Mouse (Mus musculus): ENCODE data around the gene Tmem258. TPM values are rescaled to one million over a fixed set of nuclear protein-coding genes. Genes with fewer than 3 reads are reported as not detected.

The Tmem258 gene
- total and polyA plus RNA-seq, 3 experiments = 337 to 354 TPM; not detected in 1

DNA sequence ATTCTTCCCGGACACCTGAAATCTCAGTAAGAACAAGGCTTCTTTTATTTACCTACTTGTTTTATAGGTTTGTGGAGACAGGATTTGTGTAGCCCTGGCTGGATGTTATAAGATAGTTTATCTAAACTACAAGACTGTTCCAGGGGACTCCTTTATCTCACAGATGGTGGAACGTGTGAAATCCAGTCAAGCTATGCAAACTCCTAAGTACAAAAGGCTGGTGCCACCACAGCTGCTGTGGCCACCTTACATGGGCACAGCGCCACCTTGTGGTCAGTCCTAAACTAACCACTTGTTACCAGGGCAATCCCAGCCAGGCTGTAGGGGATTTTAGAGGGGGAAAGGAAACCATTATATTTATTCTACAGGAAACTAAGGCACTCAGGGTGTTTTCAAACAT lies 5.1 kb upstream of the Tmem258 start:
- Histone ChIP-seq H3K27me3 (ENCODE audit: control insufficient read depth in 1 of 2, insufficient read depth in 2 of 2, low read length in 2 of 2) (no peaks in the 10 kb centered on the region), H3K79me2 (ENCODE audit: control insufficient read depth, insufficient read depth, low read length, poor library complexity) (peaks cover 29% of the 10 kb centered on the region), H3K9ac (ENCODE audit: control insufficient read depth, low read depth, low read length, poor library complexity, severe bottlenecking) (no peak overlapping the region), H3K4me1 (ENCODE audit: control insufficient read depth in 1 of 2, insufficient read depth in 2 of 2, low read length in 2 of 2) (peaks cover 0 to 4% of the 10 kb centered on the region in 2 experiments; a peak in 2 of 4 replicates), H3K36me3 (ENCODE audit: control insufficient read depth in 1 of 2, insufficient read depth in 2 of 2, low read length in 2 of 2) (peaks cover 4 to 10% of the 10 kb centered on the region in 2 experiments), H3K27ac (ENCODE audit: control insufficient read depth, low read depth, low read length) (no peak overlapping the region), H3K9me3 (replicated peaks; ENCODE audit: insufficient read depth, low read length) (no peaks in the 10 kb centered on the region), H3K4me3 (ENCODE audit: control insufficient read depth in 1 of 2, insufficient read depth in 1 of 2, low read depth in 2 of 2, low read length in 2 of 2) (no peak overlapping the region)
- DNase-seq (ENCODE audit: low read depth, low spot score) = peak; percentile 89
- TF ChIP-seq ZMIZ1 (IDR thresholded peaks at IDR 0.05; ENCODE audit: low read depth, low read length) (no peak), USF1 (IDR thresholded peaks at IDR 0.05; ENCODE audit: low read depth, low read length) (no peak), ELF1 (IDR thresholded peaks at IDR 0.05; ENCODE audit: low read depth, low read length) (no peak), CHD2 (IDR thresholded peaks at IDR 0.05; ENCODE audit: low read length) (no peak), BHLHE40 (IDR thresholded peaks at IDR 0.05; ENCODE audit: borderline replicate concordance, low read depth, low read length) (no peak), MYB (IDR thresholded peaks at IDR 0.05; ENCODE audit: low read depth, low read length) (no peak), ZKSCAN1 (IDR thresholded peaks at IDR 0.05; ENCODE audit: low read depth, low read length) (no peak), CTCF (IDR thresholded peaks at IDR 0.05 in 2 of 3, conservative IDR thresholded peaks at IDR 0.05 in 1 of 3; ENCODE audit: control insufficient read depth in 1 of 3, insufficient read depth in 1 of 3, low read depth in 2 of 3, low read length in 3 of 3, poor library complexity in 1 of 3, severe bottlenecking in 1 of 3) (peak; percentile 75 to 91 (median 88)), EP300 (IDR thresholded peaks at IDR 0.05; ENCODE audit: low read depth in 1 of 2, low read length in 2 of 2) (peak in 1 of 2 experiments; percentile 67; a peak in 2 of 4 replicates), POLR2AphosphoS2 (IDR thresholded peaks at IDR 0.05; ENCODE audit: low read length) (0 out of 2 replicates have a peak, but pooled peaks have one; percentile 25), MEF2A (IDR thresholded peaks at IDR 0.05; ENCODE audit: extremely low read depth, insufficient replicate concordance, low read depth, low read length, poor library complexity, severe bottlenecking) (no peak), GATA1 (IDR thresholded peaks at IDR 0.05; ENCODE audit: low read depth, low read length) (peak; percentile 67), ZC3H11A (IDR thresholded peaks at IDR 0.05; ENCODE audit: low read depth, low read length) (peak; percentile 64), USF2 (IDR thresholded peaks at IDR 0.05; ENCODE audit: borderline replicate concordance in 1 of 2, insufficient read depth in 1 of 2, low read depth in 1 of 2, low read length in 2 of 2) (no peak), ETS1 (IDR thresholded peaks at IDR 0.05; ENCODE audit: low read depth, low read length) (peak; percentile 35; the same call in 1 of the 2 replicates), RCOR1 (IDR thresholded peaks at IDR 0.05; ENCODE audit: low read depth, low read length) (peak; percentile 81; the same call in 1 of the 2 replicates), MXI1 (IDR thresholded peaks at IDR 0.05; ENCODE audit: low read depth, low read length) (no peak; the same call in 1 of the 2 replicates), SMC3 (IDR thresholded peaks at IDR 0.05; ENCODE audit: low read depth, low read length) (peak; percentile 68), ZNF384 (IDR thresholded peaks at IDR 0.05; ENCODE audit: low read depth, low read length) (no peak), POLR2A (IDR thresholded peaks at IDR 0.05; ENCODE audit: control insufficient read depth in 1 of 2, insufficient read depth in 1 of 2, low read depth in 1 of 2, low read length in 2 of 2, poor library complexity in 1 of 2) (no peak), POLR2AphosphoS5 (IDR thresholded peaks at IDR 0.05; ENCODE audit: borderline replicate concordance, low read depth, low read length) (no peak), SIN3A (IDR thresholded peaks at IDR 0.05; ENCODE audit: low read length) (peak; percentile 36; the same call in 1 of the 2 replicates), TAL1 (IDR thresholded peaks at IDR 0.05; ENCODE audit: low read length) (peak; percentile 23; the same call in 1 of the 2 replicates), MYC (IDR thresholded peaks at IDR 0.05; ENCODE audit: low read depth, low read length) (0 out of 2 replicates have a peak, but pooled peaks have one; percentile 38), JUND (IDR thresholded peaks at IDR 0.05; ENCODE audit: low read depth, low read length) (no peak), CHD1 (IDR thresholded peaks at IDR 0.05; ENCODE audit: low read depth, low read length) (no peak), TCF12 (IDR thresholded peaks at IDR 0.05; ENCODE audit: low read depth, low read length) (peak; percentile 71), TBP (IDR thresholded peaks at IDR 0.05; ENCODE audit: low read depth, low read length) (no peak), HCFC1 (IDR thresholded peaks at IDR 0.05; ENCODE audit: low read depth, low read length) (no peak), RAD21 (IDR thresholded peaks at IDR 0.05; ENCODE audit: low read depth, low read length) (peak; percentile 77), NRF1 (IDR thresholded peaks at IDR 0.05; ENCODE audit: insufficient read depth, low read depth, low read length, poor library complexity, severe bottlenecking) (no peak), KAT2A (conservative IDR thresholded peaks at IDR 0.05; ENCODE audit: low read depth, low read length) (no peak), MAFK (IDR thresholded peaks at IDR 0.05; ENCODE audit: borderline replicate concordance, low read depth, low read length) (no peak), MAZ (IDR thresholded peaks at IDR 0.05; ENCODE audit: low read depth, low read length) (no peak), GABPA (IDR thresholded peaks at IDR 0.05; ENCODE audit: low read depth, low read length) (no peak), UBTF (IDR thresholded peaks at IDR 0.05; ENCODE audit: borderline replicate concordance, insufficient read depth, low read depth, low read length) (no peak), NELFE (IDR thresholded peaks at IDR 0.05; ENCODE audit: low read depth, low read length) (no peak), MAX (IDR thresholded peaks at IDR 0.05; ENCODE audit: low read length) (no peak)
